Comparison of ENCODE assay signal across 9 mouse cellular contexts in genomic region chr2:70559520-70559919, GRCm38 (mm10). TPM values are rescaled to one million over a fixed set of nuclear protein-coding genes. Genes with fewer than 3 reads are reported as not detected.
DNase-seq lines count a peak whose midpoint lies in the region; ATAC-seq and TF ChIP-seq lines count a peak whose summit lies in the region.
"Had no signal": no experiment of that assay in that cellular context is flagged by ENCODE, and none has a peak within 500 bp of the region (broad histone marks: within the 10 kb centered on the region; RNA-seq: fewer than 3 reads in every experiment).

No protein-coding gene starts in this region.

- TF ChIP-seq POLR2A in olfactory bulb, adult 2 months (IDR thresholded peaks at IDR 0.05; ENCODE audit: insufficient read depth, low read depth, low read length), result no peak

- peaks cover 60% of the 10 kb centered on the region for H3K27me3 ChIP-seq in hindbrain, embryonic 11.5 days (ENCODE audit: control insufficient read depth, insufficient read depth, low read length)
- H3K27me3 ChIP-seq in lung, embryonic 16.5 days (ENCODE audit: control insufficient read depth, insufficient read depth, low read depth, low read length), result peaks cover 58% of the 10 kb centered on the region

- DNase-seq in left cerebral cortex, postnatal 4 days, result peak; percentile 32
- DNase-seq in left cerebral cortex, postnatal 25 days (ENCODE audit: low spot score in 2 of 2), result no peak
- DNase-seq in c-Kit-positive CD71-negative TER-119-negative erythroid progenitor cells, embryonic 14.5 days (ENCODE audit: low read depth), result peak; percentile 85
- peak; percentile 83 for DNase-seq in hindbrain, embryonic 11.5 days (ENCODE audit: low spot score)
- no peak for DNase-seq in frontal cortex, postnatal 36 days (ENCODE audit: low spot score in 2 of 2)
- no peak for DNase-seq in cerebellum, postnatal 36 days

- H3K36me3 ChIP-seq in hindbrain, embryonic 11.5 days (ENCODE audit: control insufficient read depth, insufficient read depth, low read length), result no peaks in the 10 kb centered on the region
- no peaks in the 10 kb centered on the region for H3K36me3 ChIP-seq in lung, embryonic 16.5 days (ENCODE audit: control insufficient read depth, insufficient read depth, low read length)

- no peaks in the 10 kb centered on the region; the same call in 1 of the 2 replicates for H3K4me1 ChIP-seq in hindbrain, embryonic 11.5 days (replicated peaks; ENCODE audit: control insufficient read depth, insufficient read depth, low read length)
- peaks cover 15% of the 10 kb centered on the region for H3K4me1 ChIP-seq in lung, embryonic 16.5 days (replicated peaks; ENCODE audit: control insufficient read depth, insufficient read depth, low read length)
- H3K4me1 ChIP-seq in olfactory bulb, adult 2 months (ENCODE audit: control insufficient read depth, insufficient read depth, low read length), result peaks cover 19% of the 10 kb centered on the region

- no peak overlapping the region for H3K9ac ChIP-seq in hindbrain, embryonic 11.5 days (ENCODE audit: low read depth, low read length)
- no peak overlapping the region for H3K9ac ChIP-seq in lung, embryonic 16.5 days (ENCODE audit: low read length)

- 0 out of 2 replicates have a peak overlapping the region, but pooled peaks have one; percentile 11 for H3K4me2 ChIP-seq in hindbrain, embryonic 11.5 days (replicated peaks; ENCODE audit: low read depth, low read length)
- H3K4me2 ChIP-seq in lung, embryonic 16.5 days (ENCODE audit: low read depth, low read length), result no peak overlapping the region

- TF ChIP-seq CTCF in olfactory bulb, adult 2 months (IDR thresholded peaks at IDR 0.05; ENCODE audit: insufficient read depth, low read depth, low read length), result no peak

- intact Hi-C loops in left cerebral cortex, postnatal 4 days (cut with DNase I), result loop anchor here (2.0 to 10.0 kb wide), 3 partner anchors 305 to 433 kb away; no protein-coding TSS in a partner anchor
- intact Hi-C loops in left cerebral cortex, postnatal 25 days (cut with DNase I), result loop anchor here (5.0 kb wide), 1 partner anchor 82 kb away; no protein-coding TSS in a partner anchor

- 2% methylated on average over 13 of the region's 13 CpGs for WGBS in hindbrain, embryonic 11.5 days
- WGBS in lung, embryonic 16.5 days, result under 1% methylated on average over 13 of the region's 13 CpGs
- 8% methylated on average over 13 of the region's 13 CpGs for WGBS in olfactory bulb, adult 2 months

- no peak overlapping the region for H3K4me3 ChIP-seq in hindbrain, embryonic 11.5 days (ENCODE audit: low read depth, low read length)
- no peak overlapping the region for H3K4me3 ChIP-seq in lung, embryonic 16.5 days (ENCODE audit: low read length)
- peak overlapping the region; percentile 37 for H3K4me3 ChIP-seq in olfactory bulb, adult 2 months (ENCODE audit: insufficient read depth, low read depth, low read length)

- H3K9me3 ChIP-seq in hindbrain, embryonic 11.5 days (ENCODE audit: control insufficient read depth, low read length), result no peaks in the 10 kb centered on the region
- no peaks in the 10 kb centered on the region for H3K9me3 ChIP-seq in lung, embryonic 16.5 days (ENCODE audit: control insufficient read depth, low read length)

- no peak for ATAC-seq in hindbrain, embryonic 11.5 days (ENCODE audit: low FRiP score)
- peak; percentile 22; the same call in 1 of the 2 replicates for ATAC-seq in lung, embryonic 16.5 days (ENCODE audit: low read depth)

- 0 out of 2 replicates have a peak overlapping the region, but pooled peaks have one; percentile 24 for H3K27ac ChIP-seq in hindbrain, embryonic 11.5 days (ENCODE audit: low read depth, low read length)
- H3K27ac ChIP-seq in lung, embryonic 16.5 days (ENCODE audit: low read length), result no peak overlapping the region
- peak overlapping the region; percentile 90 for H3K27ac ChIP-seq in olfactory bulb, adult 2 months (ENCODE audit: insufficient read depth, low read depth, low read length)
- H3K27ac ChIP-seq: macrophage had no signal

RNA-seq across cellular contexts. Expression of gene Gad1, which starts 6.6 kb away (rescaled TPM):
- total RNA-seq in left cerebral cortex, postnatal 4 days (2021), result 100 to 1,000 TPM; 108 to 166 TPM
- 100 to 1,000 TPM; 313 to 395 TPM for total RNA-seq in left cerebral cortex, postnatal 25 days (2021)
- polyA plus RNA-seq in hindbrain, embryonic 11.5 days (2014; fragmentation: Nextera tagmentation; extraction: Ambion mirVana), result 11.8 and 16.6 TPM in 2 replicates
- polyA plus RNA-seq in lung, embryonic 16.5 days (2015; fragmentation: Nextera tagmentation; extraction: Ambion mirVana), result 0.46 and 0.63 TPM in 2 replicates
- polyA plus RNA-seq in olfactory bulb, adult 2 months (2012; ENCODE audit: insufficient read depth, insufficient read length, low replicate concordance, missing spikeins), result 475 and 527 TPM in 2 replicates
- polyA plus RNA-seq: macrophage had no signal

RNA-seq across cellular contexts. Expression of gene Erich2, which starts 50.9 kb away (rescaled TPM):
- 1 to 10 TPM; 1.6 to 3.9 TPM for total RNA-seq in left cerebral cortex, postnatal 4 days (2021)
- total RNA-seq in left cerebral cortex, postnatal 25 days (2021), result under 1 TPM; 0.21 to 0.50 TPM
- polyA plus RNA-seq in hindbrain, embryonic 11.5 days (2014; fragmentation: Nextera tagmentation; extraction: Ambion mirVana), result 1.2 and 2.1 TPM in 2 replicates
- 10.0 and 11.9 TPM in 2 replicates for polyA plus RNA-seq in lung, embryonic 16.5 days (2015; fragmentation: Nextera tagmentation; extraction: Ambion mirVana)
- not detected in 2 replicates for polyA plus RNA-seq in olfactory bulb, adult 2 months (2012; ENCODE audit: insufficient read depth, insufficient read length, low replicate concordance, missing spikeins)
- polyA plus RNA-seq: macrophage had no signal

Comparison
In these comparisons a context has a peak if more than half of its experiments do, and no peak if none do; other contexts are left out.
1. DNase-seq: peak in left cerebral cortex, postnatal 4 days (single experiment), c-Kit-positive CD71-negative TER-119-negative erythroid progenitor cells, embryonic 14.5 days (single experiment) and hindbrain, embryonic 11.5 days (single experiment); none in left cerebral cortex, postnatal 25 days (0 of 2), frontal cortex, postnatal 36 days (0 of 2) and cerebellum, postnatal 36 days (0 of 2).
2. RNA of gene Gad1, which starts 6.6 kb away (polyA plus RNA-seq): 475 to 527 TPM in olfactory bulb, adult 2 months; 11.8 to 16.6 TPM in hindbrain, embryonic 11.5 days and 0.46 to 0.63 TPM in lung, embryonic 16.5 days; every median in the first group is over 10 times any median in the second.